Mouse (Mus musculus) thymus, adult 2 months (tissue): ENCODE data around the gene Tmsb15a. TPM values are rescaled to one million over a fixed set of nuclear protein-coding genes. Genes with fewer than 3 reads are reported as not detected.

Experiments
- DNase-seq: peaks from one replicate; pipeline ENCODE4 v3.0.0; 2021
- H3K27ac ChIP-seq: fragments of 200-500 bp; 2 replicates; pipeline ENCODE4 v1.5.1; 2012; ENCODE audit warnings: low read length, control low read depth; ENCODE audit not compliant: control insufficient read depth, insufficient read depth
- H3K27me3 ChIP-seq: fragments of 200-500 bp; 2 replicates; pipeline ENCODE4 v1.6.1; 2012; ENCODE audit warnings: mild to moderate bottlenecking, low read length, moderate library complexity, mixed read lengths; ENCODE audit not compliant: control insufficient read depth, insufficient read depth
- H3K36me3 ChIP-seq: fragments of 200-500 bp; 2 replicates; pipeline ENCODE4 v1.6.1; 2012; ENCODE audit warnings: mild to moderate bottlenecking, low read length, moderate library complexity; ENCODE audit not compliant: control insufficient read depth, insufficient read depth
- H3K4me1 ChIP-seq: fragments of 200-500 bp; replicated peaks from 2 replicates; pipeline ENCODE4 v1.6.1; 2012; ENCODE audit warnings: low read length; ENCODE audit not compliant: control insufficient read depth, insufficient read depth
- H3K4me3 ChIP-seq: fragments of 200-500 bp; 2 replicates; pipeline ENCODE4 v1.5.1; 2012; ENCODE audit warnings: mild to moderate bottlenecking, low read length, control low read depth, moderate library complexity; ENCODE audit not compliant: control insufficient read depth, insufficient read depth
- CTCF ChIP-seq: fragments of 200-500 bp; IDR thresholded peaks from 2 replicates; pipeline ENCODE4 v1.5.1; 2012; ENCODE audit warnings: mild to moderate bottlenecking, control low read depth, low read length, moderate library complexity, borderline replicate concordance; ENCODE audit not compliant: control insufficient read depth, poor library complexity, insufficient read depth; ENCODE audit errors: extremely low read depth
- POLR2A ChIP-seq: fragments of 200-500 bp; IDR thresholded peaks from 2 replicates; pipeline ENCODE4 v1.6.1; 2012; ENCODE audit warnings: mild to moderate bottlenecking, low read length, control low read depth, moderate library complexity; ENCODE audit not compliant: control insufficient read depth, poor library complexity, insufficient read depth; ENCODE audit errors: extremely low read depth
- WGBS: fragments of 180-500 bp; shearing (Covaris S2); methylation state at CpG from one replicate; pipeline ENCODE4 v1.1.7; 2018; 5-methylcytosine and 5-hydroxymethylcytosine counted together
- polyA plus RNA-seq: library from polyadenylated mRNA; depleted of rRNA; stranded (reverse); fragments of >200 nt; gene quantifications from 2 replicates; pipeline ENCODE4 v1.2.3, GENCODE M21; 2012

Gene Tmsb15a
- polyA plus RNA-seq, 1 experiment: not detected

DNA sequence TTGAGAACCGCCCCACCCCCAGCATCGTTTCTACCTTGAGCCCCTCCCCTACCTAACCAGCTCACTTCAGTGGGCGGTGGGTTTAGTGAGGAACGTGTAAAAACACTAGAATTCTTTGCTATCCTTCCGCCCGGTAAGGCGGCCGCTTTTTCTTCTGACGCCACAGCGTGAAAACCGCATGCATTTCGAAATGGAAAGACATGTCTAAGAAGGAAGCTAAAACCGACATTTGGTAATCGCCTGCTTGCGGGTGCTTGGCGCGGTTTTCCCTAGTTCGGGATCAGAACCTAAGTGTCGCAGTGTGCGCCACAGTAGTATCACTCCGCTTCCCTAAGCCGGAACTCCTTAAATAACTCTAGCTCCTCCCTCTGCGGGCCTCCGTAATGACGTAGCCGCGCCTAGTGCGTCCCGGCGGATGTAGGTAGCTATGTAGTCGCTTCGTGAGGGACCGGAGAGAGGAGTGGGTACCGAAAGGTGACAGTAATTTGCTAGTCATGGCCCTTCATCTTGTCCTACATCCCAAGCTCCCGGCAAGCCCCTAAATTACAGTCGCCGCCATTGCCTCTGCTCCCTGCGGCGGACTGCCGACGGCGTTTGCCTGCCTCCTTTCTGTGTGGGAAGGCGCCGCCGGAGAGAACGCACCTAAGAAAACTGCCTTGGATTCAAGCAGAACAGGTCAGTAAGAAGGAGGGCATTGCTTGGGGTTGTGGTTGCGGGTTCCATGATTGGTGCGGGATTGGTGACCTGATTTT is 17.4 kb upstream of the Tmsb15a start, which contains the start of the genes Armcx5 and Gprasp1:
TSS of gene Armcx5 (plus strand) at position 430 of the 752 bp plus-strand sequence.
TSS of gene Gprasp1 (plus strand) at position 430 of the 752 bp plus-strand sequence.
- Histone ChIP-seq H3K4me3 (peak within 1 kb of the TSS; percentile 99), H3K4me1 (no peaks in the 10 kb centered on the region), H3K27ac (peak within 1 kb of the TSS; percentile 87; the same call in 1 of the 2 replicates), H3K36me3 (no peaks in the 10 kb centered on the region), H3K27me3 (no peaks in the 10 kb centered on the region)
- TF ChIP-seq CTCF (no peak), POLR2A (0 out of 2 replicates have a peak, but pooled peaks have one; percentile 34)
- WGBS: under 1% methylated on average over 48 of the region's 48 CpGs
- peak; percentile 84 for DNase-seq

DNA sequence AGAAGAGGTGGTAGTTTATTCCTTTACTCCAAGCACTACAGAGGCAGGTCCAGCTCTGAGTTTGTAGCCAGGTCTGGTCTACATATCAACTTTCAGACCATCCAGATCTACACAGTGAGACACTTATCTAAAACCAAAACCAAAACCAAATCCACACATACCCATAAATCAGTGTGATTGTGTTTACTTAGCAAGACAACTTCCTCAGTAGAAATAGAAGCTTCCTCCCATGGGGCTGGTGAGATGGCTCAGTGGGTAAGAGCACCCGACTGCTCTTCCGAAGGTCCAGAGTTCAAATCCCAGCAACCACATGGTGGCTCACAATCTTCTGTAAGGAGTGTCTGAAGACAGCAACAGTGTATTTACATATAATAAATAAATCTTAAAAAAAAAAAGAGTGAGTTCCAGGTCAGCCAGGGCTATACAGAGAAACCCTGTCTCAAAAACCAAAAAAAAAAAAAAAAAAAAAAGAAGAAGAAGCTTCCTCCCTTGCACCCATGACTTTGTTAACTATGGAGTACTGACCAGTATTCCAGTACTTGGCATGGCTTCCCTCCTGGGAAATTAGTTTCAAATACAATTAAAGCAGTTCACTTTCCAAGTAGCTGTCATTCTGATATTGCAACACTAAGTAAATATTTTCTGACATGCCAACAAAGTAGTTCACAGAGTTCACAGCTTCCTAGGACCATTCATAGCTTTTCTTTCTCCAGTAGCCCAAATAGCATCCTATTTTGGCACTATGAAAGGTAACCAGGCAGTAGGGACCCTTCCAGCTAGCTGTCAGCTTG is 13.9 kb upstream of the Tmsb15a start:
- DNase-seq: no peak
- TF ChIP-seq POLR2A (no peak), CTCF (no peak)
- no peaks in the 10 kb centered on the region for H3K36me3 ChIP-seq
- 75% methylated on average over 2 of the region's 2 CpGs for WGBS
- no peak overlapping the region for H3K4me3 ChIP-seq
- no peak overlapping the region for H3K27ac ChIP-seq
- H3K4me1 ChIP-seq: no peaks in the 10 kb centered on the region
- H3K27me3 ChIP-seq: no peaks in the 10 kb centered on the region

DNA sequence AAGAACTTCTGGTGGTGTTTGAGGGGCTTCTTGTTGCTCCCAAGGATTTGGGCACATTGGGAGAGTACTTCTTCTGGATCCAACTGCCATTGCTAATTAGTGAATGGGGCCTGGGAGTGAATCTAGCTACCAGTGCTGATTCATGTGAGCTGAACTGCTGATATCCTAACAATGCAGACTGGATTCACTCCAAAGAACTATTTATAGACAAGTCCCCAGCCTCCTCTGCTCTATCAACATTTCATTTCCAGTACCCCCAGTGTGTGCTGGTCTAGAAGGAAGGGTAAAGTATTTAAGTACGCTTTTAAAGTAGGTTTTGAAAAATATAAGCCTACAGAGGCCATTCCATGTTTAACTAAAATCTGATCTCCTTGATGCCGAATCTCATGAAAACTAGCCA is 12.2 kb downstream of the Tmsb15a start:
- DNase-seq: no peak
- TF ChIP-seq POLR2A (no peak), CTCF (no peak)
- WGBS: 83% methylated on average over 2 of the region's 2 CpGs

DNA sequence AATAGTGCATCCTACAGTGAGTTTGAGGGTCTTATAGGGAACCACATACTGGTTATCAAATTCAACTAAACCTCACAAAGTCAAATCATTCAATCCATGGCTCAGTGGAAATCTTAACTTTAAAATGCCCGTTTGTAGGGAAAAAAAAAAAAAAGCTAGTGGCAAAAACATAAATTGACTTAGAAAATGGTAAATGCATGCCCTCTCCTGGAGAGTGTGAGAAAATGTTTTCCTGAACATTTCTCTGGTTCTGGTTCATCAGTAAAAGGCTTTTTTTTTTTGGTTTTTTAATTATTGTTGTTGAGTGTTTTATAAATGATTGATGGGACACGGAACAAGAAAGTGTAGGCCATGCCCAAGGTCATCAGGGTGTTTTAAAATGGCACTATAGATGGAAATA is 20.7 kb downstream of the Tmsb15a start:
- no peak for TF ChIP-seq CTCF
- TF ChIP-seq POLR2A: no peak
- Histone ChIP-seq H3K36me3 (no peaks in the 10 kb centered on the region), H3K27me3 (no peaks in the 10 kb centered on the region), H3K4me3 (no peak overlapping the region), H3K4me1 (no peaks in the 10 kb centered on the region), H3K27ac (no peak overlapping the region)
- DNase-seq: no peak
- WGBS: 32% methylated on average over 2 of the region's 2 CpGs

More for the DNA sequence above, 12.2 kb downstream of the Tmsb15a start:
- no peak overlapping the region for H3K4me3 ChIP-seq
- H3K27ac ChIP-seq: no peak overlapping the region
- H3K4me1 ChIP-seq: no peaks in the 10 kb centered on the region
- H3K36me3 ChIP-seq: no peaks in the 10 kb centered on the region
- no peaks in the 10 kb centered on the region for H3K27me3 ChIP-seq

DNA sequence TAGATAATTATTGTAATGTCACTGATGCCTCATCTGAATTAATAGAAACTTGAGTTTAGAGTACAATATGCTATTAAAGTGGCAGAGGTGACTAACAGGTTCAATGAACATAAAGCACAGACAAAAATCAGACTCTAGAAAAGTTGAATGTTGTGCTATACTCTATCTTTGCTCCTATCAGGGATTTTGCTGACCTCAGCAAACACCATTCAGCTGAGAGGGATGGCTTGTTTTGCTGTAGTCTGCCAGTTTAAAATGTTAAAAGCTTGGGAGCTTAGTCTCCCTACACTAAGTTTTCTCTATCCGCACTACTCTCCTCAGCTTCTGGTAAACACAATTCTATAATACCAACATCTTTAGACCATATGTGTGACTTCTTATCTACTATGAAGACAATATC is 21.9 kb downstream of the Tmsb15a start:
- 93% methylated on average over 1 of the region's 1 CpGs for WGBS

DNA sequence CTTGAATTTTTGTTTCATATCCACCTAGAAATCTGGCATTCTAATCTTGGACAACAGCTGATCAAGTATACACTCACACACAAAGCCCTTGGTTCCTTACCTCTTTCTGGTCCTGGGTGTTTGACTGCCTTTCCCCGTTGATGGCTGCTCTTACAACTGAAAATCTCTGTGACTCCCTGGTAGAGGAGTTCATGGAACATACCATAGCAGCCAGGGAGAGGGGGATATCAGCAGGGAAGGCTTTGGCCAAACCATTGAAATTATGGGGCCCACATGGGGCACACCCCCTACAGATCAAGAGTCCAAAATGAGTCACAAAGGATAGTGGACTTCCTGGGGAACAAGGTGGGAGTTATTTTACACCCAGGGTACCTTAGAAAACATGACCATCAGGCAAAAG is 31.4 kb downstream of the Tmsb15a start, which contains the start of gene Tcp11x2:
TSS of gene Tcp11x2 (minus strand) at position 158 of the 400 bp plus-strand sequence.
- Histone ChIP-seq H3K36me3 (no peaks in the 10 kb centered on the region), H3K27ac (no peak within 1 kb of the TSS), H3K4me1 (no peaks in the 10 kb centered on the region), H3K4me3 (no peak within 1 kb of the TSS), H3K27me3 (no peaks in the 10 kb centered on the region)
- 71% methylated on average over 1 of the region's 1 CpGs for WGBS
- no peak for TF ChIP-seq POLR2A
- TF ChIP-seq CTCF: no peak
- DNase-seq: no peak

More for the DNA sequence above, 21.9 kb downstream of the Tmsb15a start:
- H3K27me3 ChIP-seq: no peaks in the 10 kb centered on the region
- H3K4me1 ChIP-seq: no peaks in the 10 kb centered on the region
- no peak for DNase-seq
- no peaks in the 10 kb centered on the region for H3K36me3 ChIP-seq
- no peak overlapping the region for H3K4me3 ChIP-seq
- H3K27ac ChIP-seq: no peak overlapping the region
- no peak for TF ChIP-seq CTCF
- TF ChIP-seq POLR2A: no peak
